Mouse (Mus musculus) limb, embryonic 12.5 days (tissue): ENCODE measurements at regions not wholly inside any gene's neighbourhood (a gene's known extent, or its start where the extent isn't known, plus 50 kb on each side); places are given as distances from the start of the nearest gene placed in this dataset.

Experiments
- ATAC-seq: fragments of 200-750 bp; cut with Nextera tagmentation; 2 replicates; pipeline ENCODE4 v1.8.0; 2017; ENCODE audit warnings: low read depth, moderate TSS enrichment; ENCODE audit not compliant: insufficient number of reproducible peaks, insufficient read depth, low FRiP score, low TSS enrichment
- H3K27ac ChIP-seq: fragments of 300-500 bp; sonication (generic); 2 replicates; pipeline ENCODE4 v1.5.1; 2016; ENCODE audit warnings: mild to moderate bottlenecking, moderate library complexity
- H3K27me3 ChIP-seq: fragments of 300-500 bp; sonication (generic); 2 replicates; pipeline ENCODE4 v1.6.1; 2016; ENCODE audit warnings: mild to moderate bottlenecking, moderate library complexity
- H3K36me3 ChIP-seq: fragments of 300-500 bp; sonication (generic); 2 replicates; pipeline ENCODE4 v1.6.1; 2016; ENCODE audit warnings: mild to moderate bottlenecking, moderate library complexity
- H3K4me1 ChIP-seq: fragments of 300-500 bp; sonication (generic); replicated peaks from 2 replicates; pipeline ENCODE4 v1.6.1; 2016
- H3K4me2 ChIP-seq: fragments of 300-500 bp; sonication (generic); 2 replicates; pipeline ENCODE4 v1.6.1; 2016; ENCODE audit warnings: mild to moderate bottlenecking, moderate library complexity
- H3K4me3 ChIP-seq: fragments of 300-500 bp; sonication (generic); replicated peaks from 2 replicates; pipeline ENCODE4 v1.5.1; 2016; ENCODE audit warnings: mild to moderate bottlenecking
- H3K9ac ChIP-seq: fragments of 300-500 bp; sonication (generic); replicated peaks from 2 replicates; pipeline ENCODE4 v1.6.1; 2016; ENCODE audit warnings: mild to moderate bottlenecking, moderate library complexity
- H3K9me3 ChIP-seq: fragments of 300-500 bp; sonication (generic); 2 replicates; pipeline ENCODE4 v1.6.1; 2016; ENCODE audit warnings: mild to moderate bottlenecking, moderate library complexity
- WGBS: fragments of 180-500 bp; shearing (Covaris S2); methylation state at CpG from one replicate; pipeline ENCODE4 v1.1.7; 2016; 5-methylcytosine and 5-hydroxymethylcytosine counted together

GRCm38 (mm10) chrX:11855910-11856309, 304.2 kb downstream of the Bcor start:
- no peaks in the 10 kb centered on the region for H3K9me3 ChIP-seq

DNA sequence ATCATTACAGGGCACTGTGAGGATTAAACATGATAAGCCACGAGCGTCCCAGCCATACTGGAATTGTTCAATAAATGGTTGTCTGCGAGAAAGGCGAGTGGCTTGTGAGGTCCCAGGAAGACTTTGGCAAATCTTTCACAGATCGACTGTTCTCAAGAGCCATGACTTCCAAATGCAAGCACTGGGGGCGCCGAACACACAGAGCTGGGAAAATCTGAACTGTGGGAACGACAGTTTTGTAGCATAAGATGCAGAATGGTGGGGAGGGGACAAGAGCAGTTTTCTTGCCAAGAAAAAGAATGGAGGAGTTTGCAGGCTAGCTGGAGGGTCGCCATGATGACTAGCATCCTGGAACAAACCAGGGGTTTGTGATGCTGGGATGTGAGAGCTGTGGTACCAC, 300.8 kb downstream of the Bcor start:
- Histone ChIP-seq H3K4me2 (no peak overlapping the region), H3K4me1 (peaks cover 15% of the 10 kb centered on the region), H3K9ac (no peak overlapping the region), H3K36me3 (no peaks in the 10 kb centered on the region), H3K9me3 (no peaks in the 10 kb centered on the region), H3K4me3 (no peak overlapping the region), H3K27ac (no peak overlapping the region), H3K27me3 (peaks cover 89% of the 10 kb centered on the region)
- 64% methylated on average over 9 of the region's 9 CpGs for WGBS
- ATAC-seq = no peak

More at GRCm38 (mm10) chrX:11855910-11856309, 304.2 kb downstream of the Bcor start:
- ATAC-seq = no peak
- H3K4me3 ChIP-seq = no peak overlapping the region
- H3K9ac ChIP-seq = no peak overlapping the region
- H3K4me2 ChIP-seq = no peak overlapping the region
- H3K27ac ChIP-seq = no peak overlapping the region
- H3K27me3 ChIP-seq = peaks cover 66% of the 10 kb centered on the region
- peaks cover 10% of the 10 kb centered on the region for H3K4me1 ChIP-seq
- 76% methylated on average over 4 of the region's 4 CpGs for WGBS
- no peaks in the 10 kb centered on the region for H3K36me3 ChIP-seq

DNA sequence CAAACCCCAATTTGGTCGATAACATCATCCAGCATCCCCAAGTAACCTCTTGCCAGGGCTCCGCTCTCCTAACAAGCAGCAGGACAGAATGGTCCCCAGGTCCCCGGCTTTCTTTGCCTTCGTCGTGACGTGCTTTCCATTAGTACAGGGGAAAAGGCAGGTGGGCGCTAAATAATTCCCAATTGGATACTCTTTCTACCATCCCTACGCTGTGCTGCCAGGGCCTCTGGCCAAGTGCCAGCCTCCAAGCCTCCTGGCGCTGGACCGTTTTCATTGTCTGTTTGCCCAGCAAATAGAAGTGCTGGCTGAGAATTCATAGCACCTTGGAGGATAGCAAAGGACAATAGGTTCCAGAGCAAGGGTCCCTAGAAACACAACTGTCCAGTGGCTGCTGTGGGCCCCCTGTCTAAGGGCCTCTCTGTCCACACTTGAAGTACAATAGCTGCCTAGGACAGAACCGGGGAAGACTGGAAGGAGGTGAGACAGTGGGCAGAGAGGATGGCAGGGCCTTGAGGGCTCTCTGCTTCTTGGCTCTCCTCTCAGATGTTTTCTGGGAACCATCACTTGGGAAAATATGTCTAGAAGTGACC, 298.9 kb downstream of the Bcor start:
- no peak overlapping the region for H3K4me3 ChIP-seq
- H3K9ac ChIP-seq = no peak overlapping the region
- no peaks in the 10 kb centered on the region for H3K9me3 ChIP-seq
- 46% methylated on average over 11 of the region's 11 CpGs for WGBS
- no peak overlapping the region for H3K4me2 ChIP-seq
- H3K27ac ChIP-seq = no peak overlapping the region
- H3K27me3 ChIP-seq = peaks cover 85% of the 10 kb centered on the region
- H3K4me1 ChIP-seq = peaks cover 15% of the 10 kb centered on the region
- H3K36me3 ChIP-seq = no peaks in the 10 kb centered on the region
- no peak for ATAC-seq

GRCm38 (mm10) chrX:11861892-11862291, 298.3 kb downstream of the Bcor start:
- Histone ChIP-seq H3K9me3 (no peaks in the 10 kb centered on the region), H3K36me3 (no peaks in the 10 kb centered on the region), H3K4me1 (peaks cover 15% of the 10 kb centered on the region), H3K4me2 (no peak overlapping the region), H3K9ac (no peak overlapping the region), H3K4me3 (no peak overlapping the region), H3K27me3 (peaks cover 81% of the 10 kb centered on the region), H3K27ac (no peak overlapping the region)
- no peak for ATAC-seq
- WGBS = 11% methylated on average over 8 of the region's 8 CpGs

- H3K4me2 ChIP-seq = no peak overlapping the region
- peaks cover 74% of the 10 kb centered on the region for H3K27me3 ChIP-seq
- H3K36me3 ChIP-seq = no peaks in the 10 kb centered on the region
- ATAC-seq = no peak
- no peak overlapping the region for H3K9ac ChIP-seq
- no peaks in the 10 kb centered on the region for H3K9me3 ChIP-seq
- 45% methylated on average over 3 of the region's 3 CpGs for WGBS
- H3K4me1 ChIP-seq = peaks cover 15% of the 10 kb centered on the region
- H3K4me3 ChIP-seq = no peak overlapping the region
- no peak overlapping the region for H3K27ac ChIP-seq
Measured at GRCm38 (mm10) chrX:11863106-11863505, 297.0 kb downstream of the Bcor start.

GRCm38 (mm10) chrX:11873913-11874312, 286.2 kb downstream of the Bcor start:
- H3K4me3 ChIP-seq = no peak overlapping the region
- H3K4me1 ChIP-seq = no peaks in the 10 kb centered on the region
- ATAC-seq = no peak
- 90% methylated on average over 6 of the region's 6 CpGs for WGBS
- peaks cover 14% of the 10 kb centered on the region; the same call in 1 of the 2 replicates for H3K27me3 ChIP-seq
- H3K27ac ChIP-seq = no peak overlapping the region
- H3K9me3 ChIP-seq = no peaks in the 10 kb centered on the region
- H3K36me3 ChIP-seq = no peaks in the 10 kb centered on the region
- H3K4me2 ChIP-seq = no peak overlapping the region
- no peak overlapping the region for H3K9ac ChIP-seq

GRCm38 (mm10) chrX:11876636-11877035, 283.5 kb downstream of the Bcor start:
- no peak for ATAC-seq
- Histone ChIP-seq H3K36me3 (no peaks in the 10 kb centered on the region), H3K4me1 (no peaks in the 10 kb centered on the region), H3K27me3 (peaks cover 14% of the 10 kb centered on the region; the same call in 1 of the 2 replicates), H3K9ac (no peak overlapping the region), H3K4me3 (no peak overlapping the region), H3K4me2 (no peak overlapping the region), H3K9me3 (no peaks in the 10 kb centered on the region), H3K27ac (no peak overlapping the region)
- 88% methylated on average over 7 of the region's 7 CpGs for WGBS

- Histone ChIP-seq H3K9ac (no peak overlapping the region), H3K27me3 (peaks cover 14% of the 10 kb centered on the region)
- 72% methylated on average over 8 of the region's 8 CpGs for WGBS
Measured at GRCm38 (mm10) chrX:11878028-11878427, 282.1 kb downstream of the Bcor start.

GRCm38 (mm10) chrX:11880972-11881371, 279.2 kb downstream of the Bcor start:
- Histone ChIP-seq H3K9me3 (no peaks in the 10 kb centered on the region), H3K4me3 (no peak overlapping the region), H3K36me3 (no peaks in the 10 kb centered on the region), H3K9ac (no peak overlapping the region), H3K4me1 (peaks cover 7% of the 10 kb centered on the region), H3K27me3 (peaks cover 19% of the 10 kb centered on the region), H3K27ac (no peak overlapping the region), H3K4me2 (no peak overlapping the region)
- no peak for ATAC-seq
- WGBS = 93% methylated on average over 1 of the region's 1 CpGs

More at GRCm38 (mm10) chrX:11878028-11878427, 282.1 kb downstream of the Bcor start:
- H3K4me3 ChIP-seq = no peak overlapping the region
- no peak overlapping the region for H3K4me2 ChIP-seq
- H3K4me1 ChIP-seq = no peaks in the 10 kb centered on the region
- no peaks in the 10 kb centered on the region for H3K36me3 ChIP-seq
- H3K9me3 ChIP-seq = no peaks in the 10 kb centered on the region
- H3K27ac ChIP-seq = no peak overlapping the region
- no peak for ATAC-seq

DNA sequence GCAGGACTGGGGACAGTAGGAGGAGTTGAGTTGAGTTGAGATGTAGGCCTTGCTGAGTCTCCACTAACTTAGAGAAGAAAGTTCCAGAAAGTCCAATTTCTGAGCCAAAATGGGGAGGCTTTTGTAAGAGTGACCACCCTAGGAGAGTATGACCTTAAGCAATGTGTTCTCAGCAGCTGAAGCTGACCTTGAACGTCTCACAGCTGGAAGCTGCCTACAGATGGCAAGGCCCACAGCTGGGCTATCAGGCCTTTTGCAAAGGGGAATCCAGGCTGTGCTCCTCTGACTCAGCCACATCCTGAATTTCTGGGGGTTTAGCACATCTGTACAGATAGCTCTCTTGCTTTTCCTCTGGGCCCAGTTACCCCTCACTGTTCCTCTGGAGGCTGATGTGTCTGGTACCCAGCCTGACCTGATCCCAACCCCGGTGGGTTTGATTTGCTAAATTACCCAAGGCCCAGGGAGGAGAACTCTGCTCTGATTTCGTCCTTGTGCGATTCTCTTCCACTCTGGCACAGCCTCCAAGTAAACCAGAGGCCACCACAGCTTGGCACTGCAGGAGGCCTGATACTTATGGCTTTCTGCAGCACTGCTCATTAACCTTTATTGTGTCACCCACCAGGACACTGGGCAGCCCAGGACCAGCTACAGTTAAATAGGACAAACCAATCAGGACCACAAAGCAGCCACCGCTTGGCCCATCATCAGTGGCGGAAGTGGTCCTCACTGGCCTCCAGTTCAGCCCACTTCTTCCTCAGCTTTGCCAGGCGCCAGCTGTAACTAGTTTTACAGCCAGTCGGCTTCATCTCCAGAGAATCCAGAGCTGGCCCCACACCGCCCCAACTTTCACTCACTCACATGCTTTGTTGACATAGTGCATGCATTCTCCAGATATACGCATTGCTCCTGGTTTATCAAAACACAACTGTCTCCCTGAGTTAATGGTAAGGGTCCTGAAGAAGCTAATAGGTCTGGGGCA, 276.1 kb downstream of the Bcor start:
- 46% methylated on average over 10 of the region's 10 CpGs for WGBS
- H3K36me3 ChIP-seq = no peaks in the 10 kb centered on the region
- H3K27me3 ChIP-seq = peaks cover 19% of the 10 kb centered on the region
- no peak overlapping the region for H3K9ac ChIP-seq
- no peak overlapping the region for H3K27ac ChIP-seq
- no peak overlapping the region for H3K4me3 ChIP-seq
- no peak for ATAC-seq
- H3K9me3 ChIP-seq = no peaks in the 10 kb centered on the region
- peaks cover 11% of the 10 kb centered on the region for H3K4me1 ChIP-seq
- H3K4me2 ChIP-seq = no peak overlapping the region

GRCm38 (mm10) chrX:11892396-11892795, 267.8 kb downstream of the Bcor start:
- Histone ChIP-seq H3K27me3 (peaks cover 35% of the 10 kb centered on the region), H3K9ac (no peak overlapping the region), H3K9me3 (no peaks in the 10 kb centered on the region), H3K27ac (no peak overlapping the region), H3K4me1 (peaks cover 20% of the 10 kb centered on the region), H3K4me2 (no peak overlapping the region), H3K4me3 (no peak overlapping the region), H3K36me3 (no peaks in the 10 kb centered on the region)
- WGBS = 86% methylated on average over 5 of the region's 5 CpGs
- ATAC-seq = no peak
